Mouse (Mus musculus) bone marrow, adult 2 months (tissue): ENCODE data around the gene Adamts3.

Experiments used
- CTCF ChIP-seq: fragments of 200-500 bp; IDR thresholded peaks from 2 replicates; pipeline ENCODE4 v1.5.1; 2011; ENCODE audit warnings: low read length, control low read depth; ENCODE audit not compliant: control insufficient read depth, insufficient read depth
- POLR2A ChIP-seq: fragments of 200-500 bp; IDR thresholded peaks from 2 replicates; pipeline ENCODE4 v1.6.1; 2011; ENCODE audit warnings: low read depth, mild to moderate bottlenecking, control low read depth, low read length, borderline replicate concordance; ENCODE audit not compliant: control insufficient read depth

DNA sequence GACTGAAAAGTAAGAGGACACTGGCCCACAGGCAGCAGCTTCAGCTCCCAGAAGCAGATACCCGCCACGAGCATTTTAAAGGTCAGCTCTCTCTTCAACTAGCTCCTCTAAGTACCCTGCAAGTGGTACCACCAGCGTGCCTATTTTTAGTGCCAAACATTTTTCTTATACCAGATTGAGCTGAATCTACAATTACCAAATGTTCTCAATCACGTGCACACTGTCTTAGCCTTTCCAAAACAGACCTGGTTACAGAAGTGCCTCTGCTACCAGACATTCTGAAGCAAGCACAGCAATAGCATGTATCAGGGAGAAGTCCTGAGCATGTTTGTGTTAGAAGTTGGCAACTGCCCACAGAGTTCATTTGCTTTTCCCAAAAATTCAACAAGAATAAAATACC lies 23.5 kb downstream of the Adamts3 start:
- TF ChIP-seq CTCF (no peak), POLR2A (no peak)
